Comparison of ENCODE assay signal across 30 mouse cellular contexts in the genomic region with DNA sequence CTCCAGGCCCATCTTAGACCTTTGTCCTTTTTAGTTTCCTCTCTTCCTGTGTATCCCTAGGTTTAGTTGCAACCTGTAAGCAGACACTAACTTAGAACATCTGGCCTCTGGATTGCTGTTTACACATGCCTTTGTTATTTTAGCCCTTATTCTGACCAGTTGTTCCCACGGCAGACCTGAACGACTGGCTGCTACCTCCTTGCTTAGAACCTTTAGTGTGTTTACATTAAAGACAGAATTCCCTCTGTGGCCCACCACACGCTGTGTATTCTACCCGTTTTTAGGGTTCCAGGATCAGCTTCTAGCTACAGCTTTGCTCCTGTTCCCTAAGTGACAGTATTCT. TPM values are rescaled to one million over a fixed set of nuclear protein-coding genes. Genes with fewer than 3 reads are reported as not detected.
DNase-seq lines count a peak whose midpoint lies in the region; ATAC-seq and TF ChIP-seq lines count a peak whose summit lies in the region.
"Had no signal": no experiment of that assay in that cellular context is flagged by ENCODE, and none has a peak within 500 bp of the region (broad histone marks: within the 10 kb centered on the region; RNA-seq: fewer than 3 reads in every experiment).

No protein-coding gene starts in this region.

- TF ChIP-seq CTCF in liver, postnatal 0 days (IDR thresholded peaks at IDR 0.05; ENCODE audit: low read depth): no peak

- intact Hi-C loops in heart, postnatal 36 days (cut with DNase I): no loop called here

- peak overlapping the region; percentile 5; the same call in 1 of the 2 replicates for H3K4me3 ChIP-seq in heart, embryonic 11.5 days (ENCODE audit: low read depth, low read length)
- H3K4me3 ChIP-seq in liver, embryonic 12.5 days: no peak overlapping the region
- no peak overlapping the region for H3K4me3 ChIP-seq in liver, embryonic 11.5 days (ENCODE audit: low read depth, low read length)
- H3K4me3 ChIP-seq in liver, postnatal 0 days (ENCODE audit: low read depth, low read length): no peak overlapping the region
- H3K4me3 ChIP-seq: embryonic facial prominence, embryonic 15.5 days; forebrain, embryonic 13.5 days; midbrain, embryonic 13.5 days; neural tube, embryonic 13.5 days had no signal

- peak; percentile 21 for DNase-seq in embryo, embryonic 10.5 days (ENCODE audit: low spot score)
- no peak for DNase-seq in embryo, embryonic 9.5 days (ENCODE audit: extremely low spot score)
- no peak for DNase-seq in heart, postnatal 36 days
- DNase-seq in liver, embryonic 11.5 days (ENCODE audit: low spot score): no peak
- DNase-seq in liver, postnatal 0 days: no peak
- no peak for DNase-seq in adrenal gland, postnatal 4 days (ENCODE audit: low spot score in 2 of 2)
- DNase-seq: adrenal gland, adult 8-10 months; cerebellum, adult 9-10 months; cerebellum, postnatal 36 days; embryo, embryonic 11 days; gastrocnemius, postnatal 14 days; kidney, adult 9 months; kidney, postnatal 10 days; layer of hippocampus, postnatal 36 days; left cerebral cortex, postnatal 4 days; lung, postnatal 36 days; right cerebral cortex, postnatal 4 days; thymus, adult 2 months; thymus, postnatal 36 days had no signal

- H3K9me3 ChIP-seq in heart, embryonic 11.5 days (replicated peaks; ENCODE audit: control insufficient read depth, low read length): no peaks in the 10 kb centered on the region
- no peaks in the 10 kb centered on the region for H3K9me3 ChIP-seq in liver, embryonic 12.5 days (replicated peaks)
- H3K9me3 ChIP-seq in liver, embryonic 11.5 days (ENCODE audit: control insufficient read depth, low read length): no peaks in the 10 kb centered on the region
- no peaks in the 10 kb centered on the region for H3K9me3 ChIP-seq in liver, postnatal 0 days (ENCODE audit: low read length)
- H3K9me3 ChIP-seq: embryonic facial prominence, embryonic 15.5 days; forebrain, embryonic 13.5 days; midbrain, embryonic 13.5 days; neural tube, embryonic 13.5 days had no signal

- 24% methylated on average over 4 of the region's 4 CpGs for WGBS in heart, embryonic 11.5 days (ENCODE audit: insufficient replicate concordance)
- WGBS in liver, embryonic 12.5 days (ENCODE audit: insufficient replicate concordance): 48% methylated on average over 4 of the region's 4 CpGs
- WGBS in liver, embryonic 11.5 days: 48% methylated on average over 4 of the region's 4 CpGs
- 48% methylated on average over 4 of the region's 4 CpGs for WGBS in liver, postnatal 0 days (ENCODE audit: insufficient replicate concordance)

- no peaks in the 10 kb centered on the region for H3K36me3 ChIP-seq in heart, embryonic 11.5 days (ENCODE audit: control insufficient read depth, insufficient read depth, low read length)
- H3K36me3 ChIP-seq in liver, embryonic 12.5 days: no peaks in the 10 kb centered on the region
- H3K36me3 ChIP-seq in liver, embryonic 11.5 days (ENCODE audit: control insufficient read depth, insufficient read depth, low read length): no peaks in the 10 kb centered on the region
- H3K36me3 ChIP-seq in liver, postnatal 0 days (replicated peaks; ENCODE audit: insufficient read depth, low read length): no peaks in the 10 kb centered on the region
- H3K36me3 ChIP-seq: embryonic facial prominence, embryonic 15.5 days; midbrain, embryonic 13.5 days; neural tube, embryonic 13.5 days had no signal

- H3K4me1 ChIP-seq in heart, embryonic 11.5 days (ENCODE audit: control insufficient read depth, insufficient read depth, low read length): peaks cover 37% of the 10 kb centered on the region
- peaks cover 21% of the 10 kb centered on the region for H3K4me1 ChIP-seq in liver, embryonic 12.5 days
- H3K4me1 ChIP-seq in liver, embryonic 11.5 days (replicated peaks; ENCODE audit: control insufficient read depth, insufficient read depth, low read length): peaks cover 14% of the 10 kb centered on the region
- peaks cover 11% of the 10 kb centered on the region; the same call in 1 of the 2 replicates for H3K4me1 ChIP-seq in liver, postnatal 0 days (ENCODE audit: insufficient read depth)
- H3K4me1 ChIP-seq: embryonic facial prominence, embryonic 15.5 days had no signal

- no peak for TF ChIP-seq EP300 in liver, postnatal 0 days (IDR thresholded peaks at IDR 0.05; ENCODE audit: low read depth)

- no peaks in the 10 kb centered on the region for H3K27me3 ChIP-seq in heart, embryonic 11.5 days (ENCODE audit: control insufficient read depth, insufficient read depth, low read length)
- no peaks in the 10 kb centered on the region for H3K27me3 ChIP-seq in liver, embryonic 12.5 days (replicated peaks)
- no peaks in the 10 kb centered on the region for H3K27me3 ChIP-seq in liver, embryonic 11.5 days (replicated peaks; ENCODE audit: control insufficient read depth, insufficient read depth, low read length)
- H3K27me3 ChIP-seq in liver, postnatal 0 days (ENCODE audit: insufficient read depth, low read length): no peaks in the 10 kb centered on the region
- H3K27me3 ChIP-seq: CH12.LX; embryonic facial prominence, embryonic 15.5 days; forebrain, embryonic 13.5 days; midbrain, embryonic 13.5 days; neural tube, embryonic 13.5 days had no signal

- peak overlapping the region; percentile 60 for H3K4me2 ChIP-seq in heart, embryonic 11.5 days
- H3K4me2 ChIP-seq in liver, embryonic 12.5 days: peak overlapping the region; percentile 10; the same call in 1 of the 2 replicates
- no peak overlapping the region for H3K4me2 ChIP-seq in liver, embryonic 11.5 days
- no peak overlapping the region for H3K4me2 ChIP-seq in liver, postnatal 0 days (ENCODE audit: low read depth, low read length)
- H3K4me2 ChIP-seq: embryonic facial prominence, embryonic 15.5 days; forebrain, embryonic 13.5 days; hindbrain, embryonic 14.5 days; midbrain, embryonic 13.5 days; neural tube, embryonic 13.5 days had no signal

- H3K9ac ChIP-seq in heart, embryonic 11.5 days (ENCODE audit: low read depth, low read length): 0 out of 2 replicates have a peak overlapping the region, but pooled peaks have one; percentile 43
- H3K9ac ChIP-seq in liver, embryonic 12.5 days: no peak overlapping the region
- H3K9ac ChIP-seq in liver, embryonic 11.5 days (ENCODE audit: low read depth, low read length): no peak overlapping the region
- no peak overlapping the region for H3K9ac ChIP-seq in liver, postnatal 0 days (replicated peaks)
- H3K9ac ChIP-seq: embryonic facial prominence, embryonic 15.5 days; forebrain, embryonic 13.5 days; hindbrain, embryonic 14.5 days; midbrain, embryonic 13.5 days; neural tube, embryonic 13.5 days had no signal

- ATAC-seq in heart, embryonic 11.5 days (replicated peaks; ENCODE audit: insufficient number of reproducible peaks, low FRiP score, low TSS enrichment): no peak
- ATAC-seq in liver, embryonic 12.5 days: no peak
- ATAC-seq in liver, embryonic 11.5 days (replicated peaks; ENCODE audit: low FRiP score): no peak
- ATAC-seq in liver, postnatal 0 days: no peak
- ATAC-seq: forebrain, embryonic 13.5 days; intestine, postnatal 0 days; midbrain, embryonic 13.5 days had no signal

- H3K27ac ChIP-seq in heart, embryonic 11.5 days (ENCODE audit: low read depth, low read length): peak overlapping the region; percentile 64
- no peak overlapping the region for H3K27ac ChIP-seq in liver, embryonic 12.5 days
- no peak overlapping the region for H3K27ac ChIP-seq in liver, embryonic 11.5 days (ENCODE audit: low read depth, low read length)
- H3K27ac ChIP-seq in liver, postnatal 0 days (ENCODE audit: low read depth): 0 out of 2 replicates have a peak overlapping the region, but pooled peaks have one; percentile 2
- H3K27ac ChIP-seq: embryonic facial prominence, embryonic 15.5 days; forebrain, embryonic 13.5 days; hindbrain, embryonic 14.5 days; midbrain, embryonic 13.5 days; neural tube, embryonic 13.5 days; stomach, postnatal 0 days had no signal

RNA-seq across cellular contexts. Expression of a gene that starts 19.5 kb away (rescaled TPM):
- polyA plus RNA-seq in heart, embryonic 11.5 days (2014; fragmentation: Nextera tagmentation; extraction: Ambion mirVana): 5.5 and 6.2 TPM in 2 replicates
- 1 to 10 TPM; 6.2 to 6.6 TPM for total RNA-seq in heart, postnatal 36 days (2021)
- 1.9 and 2.1 TPM in 2 replicates for polyA plus RNA-seq in liver, embryonic 12.5 days (2016; fragmentation: Nextera tagmentation; extraction: Ambion mirVana)
- 3.6 TPM in 2 replicates for polyA plus RNA-seq in liver, embryonic 11.5 days (2014; fragmentation: Nextera tagmentation; extraction: Ambion mirVana)
- polyA plus RNA-seq in liver, postnatal 0 days (2015; fragmentation: Nextera tagmentation; extraction: Ambion mirVana): 0.52 and 0.67 TPM in 2 replicates
- 10 to 100 TPM; 21.7 TPM for total RNA-seq in adrenal gland, postnatal 4 days (2021)
- polyA plus RNA-seq: C2C12 had no signal

Comparison
In these comparisons a context has a peak if more than half of its experiments do, and no peak if none do; other contexts are left out.
1. H3K27ac ChIP-seq: peak in heart, embryonic 11.5 days (single experiment) and liver, postnatal 0 days (single experiment); none in liver, embryonic 12.5 days (single experiment) and liver, embryonic 11.5 days (single experiment).
2. H3K4me2 ChIP-seq: peak in heart, embryonic 11.5 days (single experiment) and liver, embryonic 12.5 days (single experiment); none in liver, embryonic 11.5 days (single experiment) and liver, postnatal 0 days (single experiment).